Mouse (Mus musculus) heart, embryonic 11.5 days (tissue): ENCODE measurements around the gene Pofut2. TPM values are rescaled to one million over a fixed set of nuclear protein-coding genes. Genes with fewer than 3 reads are reported as not detected.
A peak's percentile ranks its signal among the peaks of the same experiment; 100 is the strongest.
"Not testable (repeated sequence)": the region's sequence is repeated elsewhere in the genome, so short reads cannot be mapped to it uniquely, and the experiment has no call there.

ENCODE experiments used
- ATAC-seq: fragments of 200-750 bp; cut with Nextera tagmentation; replicated peaks from 2 replicates; pipeline ENCODE4 v1.8.0; 2017; ENCODE audit warnings: moderate library complexity; ENCODE audit not compliant: insufficient number of reproducible peaks, low FRiP score, low TSS enrichment
- H3K27ac ChIP-seq: fragments of 300-500 bp; sonication (generic); 2 replicates; pipeline ENCODE4 v1.5.1; 2014; ENCODE audit warnings: mild to moderate bottlenecking, low read depth, low read length
- H3K27me3 ChIP-seq: fragments of 300-500 bp; sonication (generic); 2 replicates; pipeline ENCODE4 v1.6.1; 2014; ENCODE audit warnings: mild to moderate bottlenecking, low read length, mixed read lengths; ENCODE audit not compliant: control insufficient read depth, insufficient read depth
- H3K36me3 ChIP-seq: fragments of 300-500 bp; sonication (generic); 2 replicates; pipeline ENCODE4 v1.6.1; 2014; ENCODE audit warnings: mild to moderate bottlenecking, low read length, moderate library complexity, mixed read lengths; ENCODE audit not compliant: control insufficient read depth, insufficient read depth
- H3K4me1 ChIP-seq: fragments of 300-500 bp; sonication (generic); 2 replicates; pipeline ENCODE4 v1.6.1; 2014; ENCODE audit warnings: low read length; ENCODE audit not compliant: control insufficient read depth, insufficient read depth
- H3K4me2 ChIP-seq: fragments of 300-500 bp; sonication (generic); 2 replicates; pipeline ENCODE4 v1.6.1; 2014; ENCODE audit warnings: mild to moderate bottlenecking, moderate library complexity
- H3K4me3 ChIP-seq: fragments of 300-500 bp; sonication (generic); 2 replicates; pipeline ENCODE4 v1.5.1; 2014; ENCODE audit warnings: low read depth, low read length
- H3K9ac ChIP-seq: fragments of 300-500 bp; sonication (generic); 2 replicates; pipeline ENCODE4 v1.6.1; 2014; ENCODE audit warnings: mild to moderate bottlenecking, low read depth, low read length, moderate library complexity
- H3K9me3 ChIP-seq: fragments of 300-500 bp; sonication (generic); replicated peaks from 2 replicates; pipeline ENCODE4 v1.6.1; 2016; ENCODE audit warnings: low read length; ENCODE audit not compliant: control insufficient read depth
- WGBS: fragments of 180-500 bp; shearing (Covaris S2); extraction: QIAGEN DNeasy Blood & Tissue Kit; methylation state at CpG from one replicate; pipeline ENCODE4 v1.1.7; 2014; ENCODE audit not compliant: insufficient replicate concordance; 5-methylcytosine and 5-hydroxymethylcytosine counted together
- polyA plus RNA-seq: library from polyadenylated mRNA; unstranded; fragments of >200 nt; fragmentation: Nextera tagmentation; extraction: Ambion mirVana; gene quantifications from 2 replicates; pipeline ENCODE4 v1.2.1, GENCODE M21; 2014

Pofut2 gene
- polyA plus RNA-seq, 1 experiment from 2014 or later = 118 TPM

DNA sequence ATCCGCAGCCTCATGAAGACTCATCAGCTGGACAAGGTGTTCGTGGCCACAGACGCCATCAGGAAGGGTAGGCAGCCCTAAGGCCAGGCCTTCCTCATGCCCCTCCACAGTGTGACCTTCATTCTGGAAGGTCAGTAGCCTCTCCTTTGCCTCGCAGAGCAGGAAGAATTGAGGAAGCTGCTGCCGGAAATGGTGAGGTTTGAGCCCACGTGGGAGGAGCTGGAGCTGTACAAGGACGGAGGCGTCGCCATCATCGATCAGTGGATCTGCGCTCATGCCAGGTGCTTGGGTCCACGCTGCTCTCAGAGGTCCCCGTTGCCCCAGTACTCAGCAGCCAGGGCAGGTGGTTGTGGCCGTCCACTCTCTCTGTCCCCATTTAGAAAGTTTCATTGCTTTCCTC lies 8.0 kb downstream of the Pofut2 start:
- H3K9me3 ChIP-seq = no peaks in the 10 kb centered on the region
- no peak overlapping the region for H3K9ac ChIP-seq
- H3K36me3 ChIP-seq = peaks cover 57% of the 10 kb centered on the region
- no peak overlapping the region for H3K4me3 ChIP-seq
- no peaks in the 10 kb centered on the region for H3K27me3 ChIP-seq
- no peak overlapping the region for H3K4me2 ChIP-seq
- no peaks in the 10 kb centered on the region for H3K4me1 ChIP-seq
- H3K27ac ChIP-seq = no peak overlapping the region
- 87% methylated on average over 14 of the region's 14 CpGs for WGBS
- ATAC-seq = no peak

DNA sequence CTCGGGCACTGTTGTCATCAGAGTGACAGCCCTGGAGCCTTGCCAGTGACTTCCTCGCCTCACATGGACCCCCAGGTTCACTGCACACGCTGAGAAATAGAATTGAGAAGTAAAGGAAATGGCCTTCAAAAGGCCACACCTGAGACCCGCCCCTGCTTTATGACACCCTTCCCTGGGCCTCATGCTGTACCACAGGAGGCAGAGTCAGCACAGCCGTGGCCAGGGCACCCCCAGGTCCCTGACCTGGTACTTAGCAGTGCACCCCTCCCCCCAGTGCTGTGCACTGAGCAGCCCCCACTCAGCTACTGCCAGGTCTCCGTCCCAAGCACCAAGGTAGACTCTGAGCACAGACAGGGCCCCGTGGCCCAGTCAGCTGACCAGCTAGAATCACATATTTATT lies 10.1 kb downstream of the Pofut2 start:
- Histone ChIP-seq H3K4me3 (no peak overlapping the region), H3K27me3 (no peaks in the 10 kb centered on the region), H3K27ac (no peak overlapping the region), H3K36me3 (peaks cover 41% of the 10 kb centered on the region), H3K4me1 (no peaks in the 10 kb centered on the region), H3K9me3 (no peaks in the 10 kb centered on the region), H3K9ac (no peak overlapping the region), H3K4me2 (no peak overlapping the region)
- no peak for ATAC-seq
- 75% methylated on average over 7 of the region's 7 CpGs for WGBS

DNA sequence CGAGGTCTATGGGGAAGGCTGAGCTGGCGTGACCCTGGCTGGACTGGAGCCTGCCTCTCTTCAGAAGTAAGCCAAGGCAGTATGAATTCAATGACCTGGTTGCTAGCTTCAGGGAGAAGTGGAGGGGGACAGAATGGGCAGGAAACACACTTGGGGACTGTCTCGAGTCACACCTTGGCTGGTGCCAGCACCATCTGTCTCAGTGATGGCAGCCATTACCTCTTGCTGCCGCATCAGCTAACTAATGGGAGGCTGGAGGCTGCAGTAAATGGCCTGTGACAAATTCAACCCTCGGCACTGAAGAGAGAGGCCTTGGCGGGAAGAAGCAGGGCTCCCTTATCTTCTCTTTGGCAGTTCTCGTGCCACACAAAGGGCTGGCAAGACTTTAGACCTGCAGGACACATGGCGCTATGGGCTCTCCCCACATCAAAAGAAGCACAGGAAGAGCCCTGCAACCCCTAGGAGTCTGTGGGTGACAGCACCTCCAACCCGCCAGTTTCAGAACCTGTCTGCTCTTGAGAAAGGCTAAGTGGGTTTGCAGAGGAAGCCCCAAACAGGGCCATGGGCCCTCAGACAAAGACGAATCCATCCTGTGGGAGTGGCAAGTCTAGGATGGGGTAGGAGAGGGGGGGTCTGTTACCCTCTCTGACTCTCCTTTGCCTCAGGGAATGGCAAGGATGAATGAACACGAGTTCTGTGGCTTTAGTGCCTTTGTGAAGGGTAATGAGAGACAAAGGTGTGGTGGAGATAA lies 14.1 kb downstream of the Pofut2 start:
- Histone ChIP-seq H3K4me1 (no peaks in the 10 kb centered on the region), H3K27me3 (no peaks in the 10 kb centered on the region), H3K36me3 (peaks cover 15% of the 10 kb centered on the region), H3K9me3 (no peaks in the 10 kb centered on the region), H3K4me2 (no peak overlapping the region), H3K4me3 (no peak overlapping the region), H3K27ac (no peak overlapping the region), H3K9ac (no peak overlapping the region)
- no peak for ATAC-seq
- 64% methylated on average over 11 of the region's 11 CpGs for WGBS

DNA sequence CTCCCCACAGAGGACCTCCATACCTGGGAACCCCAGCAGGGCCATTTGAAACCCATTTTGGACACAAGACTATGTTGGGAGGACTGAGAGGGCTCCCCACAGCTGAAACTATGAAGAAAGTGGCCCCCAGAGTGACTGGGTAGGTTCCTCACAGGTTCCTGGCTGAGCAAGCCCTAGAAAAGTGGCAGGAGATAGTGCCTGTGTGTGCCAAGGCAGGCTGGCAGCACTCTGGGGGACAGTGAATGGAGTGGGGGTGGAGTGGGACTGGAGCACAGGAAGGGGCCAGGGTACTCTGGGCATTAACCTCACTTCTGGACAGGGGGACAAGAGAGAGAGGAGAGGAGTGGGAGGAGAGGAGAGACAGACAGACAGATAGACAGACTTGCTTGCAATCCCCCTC lies 14.8 kb downstream of the Pofut2 start:
- H3K9me3 ChIP-seq = no peaks in the 10 kb centered on the region
- H3K27me3 ChIP-seq = no peaks in the 10 kb centered on the region
- no peaks in the 10 kb centered on the region for H3K4me1 ChIP-seq
- H3K4me2 ChIP-seq = no peak overlapping the region
- no peak overlapping the region for H3K9ac ChIP-seq
- peaks cover 12% of the 10 kb centered on the region for H3K36me3 ChIP-seq
- no peak overlapping the region for H3K4me3 ChIP-seq
- H3K27ac ChIP-seq = no peak overlapping the region
- ATAC-seq = no peak

DNA sequence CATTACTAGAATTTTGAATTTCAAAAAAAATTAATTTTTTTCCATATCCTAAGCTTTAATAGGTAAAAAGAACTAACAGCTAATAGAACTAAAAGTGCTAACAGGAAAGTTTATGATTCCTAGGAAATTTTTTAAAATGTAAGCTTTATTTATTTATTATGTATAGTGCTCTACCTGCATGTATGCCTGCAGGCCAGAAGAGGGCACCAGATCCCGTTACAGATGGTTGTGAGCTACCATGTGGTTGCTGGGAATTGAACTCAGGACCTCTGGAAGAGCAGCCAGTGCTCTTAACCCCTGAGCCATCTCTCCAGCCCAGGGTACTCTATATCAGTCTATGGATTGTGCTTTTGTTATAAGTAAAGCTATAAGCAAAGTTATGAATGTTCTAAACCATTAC lies 23.1 kb downstream of the Pofut2 start:
- H3K9ac ChIP-seq, H3K4me2 ChIP-seq, H3K36me3 ChIP-seq, H3K9me3 ChIP-seq, ATAC-seq, H3K27me3 ChIP-seq, H3K4me3 ChIP-seq, H3K4me1 ChIP-seq, H3K27ac ChIP-seq: not testable (repeated sequence)
- WGBS = 66% methylated on average over 1 of the region's 1 CpGs

DNA sequence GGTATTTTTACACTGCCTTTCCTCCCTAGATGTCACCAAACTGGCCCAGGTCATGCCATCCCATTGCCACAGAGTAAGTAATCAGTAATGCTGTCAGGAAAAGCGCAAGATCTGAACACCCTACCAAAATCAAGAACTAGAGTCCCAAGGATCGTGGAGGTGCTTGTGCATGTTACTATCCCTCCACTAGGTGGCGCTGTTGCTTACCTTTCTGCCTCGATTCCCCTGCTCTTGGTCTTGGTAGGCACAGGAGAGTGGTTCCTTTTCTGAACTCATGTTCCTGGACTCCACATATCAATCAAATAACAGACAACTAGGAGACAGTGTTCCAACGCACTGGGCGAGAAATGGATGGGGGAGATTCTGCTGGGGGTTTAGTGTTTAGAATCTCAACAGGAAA lies 23.8 kb downstream of the Pofut2 start:
- Histone ChIP-seq H3K4me1 (peaks cover 13% of the 10 kb centered on the region; the same call in 1 of the 2 replicates), H3K4me2 (no peak overlapping the region), H3K9ac (no peak overlapping the region), H3K9me3 (no peaks in the 10 kb centered on the region), H3K36me3 (no peaks in the 10 kb centered on the region), H3K27ac (no peak overlapping the region), H3K4me3 (no peak overlapping the region), H3K27me3 (0 out of 2 replicates have a peak, but pooled peaks cover 6% of the 10 kb centered on the region)
- no peak for ATAC-seq
- WGBS = 21% methylated on average over 6 of the region's 6 CpGs

DNA sequence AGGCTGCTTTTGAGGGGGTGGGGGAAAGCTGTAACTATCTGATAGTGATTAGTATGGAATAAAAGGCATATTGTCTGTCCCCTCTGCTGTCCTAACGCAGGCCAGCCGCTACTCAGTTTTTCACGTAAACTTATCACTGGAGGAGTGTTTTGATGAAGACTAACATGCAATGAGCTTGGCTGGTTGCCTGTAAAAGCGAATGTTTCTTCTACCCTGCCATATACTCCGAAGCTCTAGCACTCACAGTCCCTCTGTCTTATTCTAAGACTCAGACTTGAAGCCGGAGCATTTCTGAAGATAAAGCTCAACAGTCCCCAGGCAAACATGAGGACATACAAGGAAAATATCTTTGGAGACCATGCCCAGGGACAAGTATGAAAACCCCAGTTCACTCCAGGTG lies 25.8 kb downstream of the Pofut2 start:
- Histone ChIP-seq H3K4me2 (no peak overlapping the region), H3K27ac (no peak overlapping the region), H3K4me3 (no peak overlapping the region), H3K4me1 (peaks cover 18% of the 10 kb centered on the region), H3K27me3 (0 out of 2 replicates have a peak, but pooled peaks cover 6% of the 10 kb centered on the region), H3K36me3 (no peaks in the 10 kb centered on the region), H3K9ac (no peak overlapping the region), H3K9me3 (no peaks in the 10 kb centered on the region)
- 45% methylated on average over 6 of the region's 6 CpGs for WGBS
- ATAC-seq = no peak

DNA sequence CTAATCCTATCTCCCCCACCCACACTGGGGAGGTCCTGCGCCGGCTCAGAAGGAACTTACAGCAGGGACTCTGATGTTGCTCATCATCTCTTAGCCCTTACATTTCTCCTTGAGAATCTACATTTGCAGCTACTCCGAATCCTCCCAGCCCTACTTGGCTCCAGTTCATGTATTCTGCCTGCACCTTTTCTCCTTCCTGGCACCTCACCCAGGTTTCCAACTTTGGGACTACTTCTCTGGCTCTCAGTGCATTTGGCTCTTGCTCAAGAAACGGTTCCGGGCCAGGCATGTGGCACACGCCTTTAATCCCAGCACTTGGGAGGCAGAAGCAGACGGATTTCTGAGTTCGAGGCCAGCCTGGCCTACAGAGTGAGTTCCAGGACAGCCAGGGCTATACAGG lies 28.6 kb downstream of the Pofut2 start:
- no peak for ATAC-seq
- Histone ChIP-seq H3K9ac (no peak overlapping the region), H3K27me3 (no peaks in the 10 kb centered on the region), H3K27ac (no peak overlapping the region), H3K36me3 (no peaks in the 10 kb centered on the region), H3K4me3 (no peak overlapping the region), H3K4me1 (peaks cover 18% of the 10 kb centered on the region), H3K4me2 (no peak overlapping the region), H3K9me3 (no peaks in the 10 kb centered on the region)
- WGBS = 81% methylated on average over 8 of the region's 8 CpGs

DNA sequence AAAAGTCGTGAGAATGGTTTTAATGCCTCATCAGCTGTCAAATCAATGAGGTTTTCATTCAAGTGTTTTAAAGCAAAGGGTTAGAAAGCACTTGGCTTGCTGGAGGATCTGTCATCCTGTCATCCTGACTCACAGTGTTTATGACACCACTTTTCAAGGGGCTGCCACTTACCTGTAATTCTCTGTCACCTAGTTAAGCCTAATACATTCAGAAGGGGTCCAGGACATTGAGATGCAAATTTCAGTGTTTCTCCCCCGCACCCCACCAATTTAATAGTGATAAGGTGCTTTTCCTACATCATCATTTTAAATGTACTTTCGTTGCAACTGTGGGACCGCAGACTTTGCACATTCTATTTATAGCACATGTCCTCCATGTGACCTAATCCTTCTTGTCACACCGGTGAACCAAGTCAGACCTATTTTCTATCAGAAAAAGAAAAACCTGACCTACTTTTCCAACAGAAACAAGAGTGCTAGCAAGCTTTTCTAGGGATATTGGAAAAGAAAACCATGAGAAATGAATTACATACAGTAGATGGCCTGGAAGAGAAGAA lies 29.7 kb downstream of the Pofut2 start:
- H3K36me3 ChIP-seq = no peaks in the 10 kb centered on the region
- peak overlapping the region; percentile 38; the same call in 1 of the 2 replicates for H3K4me2 ChIP-seq
- no peaks in the 10 kb centered on the region for H3K27me3 ChIP-seq
- H3K27ac ChIP-seq = 0 out of 2 replicates have a peak overlapping the region, but pooled peaks have one; percentile 30
- no peak overlapping the region for H3K9ac ChIP-seq
- peaks cover 18% of the 10 kb centered on the region for H3K4me1 ChIP-seq
- 27% methylated on average over 5 of the region's 5 CpGs for WGBS
- H3K9me3 ChIP-seq = no peaks in the 10 kb centered on the region
- ATAC-seq = no peak
- H3K4me3 ChIP-seq = no peak overlapping the region
